In genomic region chr3:57426351-57426750, GRCm38 (mm10) we compare ENCODE assay signal across 27 mouse cellular contexts. TPM values are rescaled to one million over a fixed set of nuclear protein-coding genes. Genes with fewer than 3 reads are reported as not detected.
DNase-seq lines count a peak whose midpoint lies in the region; ATAC-seq and TF ChIP-seq lines count a peak whose summit lies in the region.
"Had no signal": no experiment of that assay in that cellular context is flagged by ENCODE, and none has a peak within 500 bp of the region (broad histone marks: within the 10 kb centered on the region; RNA-seq: fewer than 3 reads in every experiment).

No protein-coding gene starts in this region.

- no peak for TF ChIP-seq POLR2A in cerebellum, adult 2 months (IDR thresholded peaks at IDR 0.05; ENCODE audit: borderline replicate concordance, insufficient read depth, low read length)
- TF ChIP-seq POLR2A in small intestine, adult 2 months (IDR thresholded peaks at IDR 0.05; ENCODE audit: low read depth, low read length): no peak

- no peak overlapping the region for H3K4me3 ChIP-seq in cerebellum, adult 2 months (replicated peaks; ENCODE audit: insufficient read depth, low read depth, low read length)
- peak overlapping the region; percentile 38 for H3K4me3 ChIP-seq in liver, embryonic 13.5 days (replicated peaks)
- H3K4me3 ChIP-seq in small intestine, adult 2 months (ENCODE audit: low read depth, low read length): peak overlapping the region; percentile 37
- H3K4me3 ChIP-seq: forebrain, embryonic 15.5 days; heart, embryonic 12.5 days; hindbrain, embryonic 13.5 days; kidney, embryonic 15.5 days; neural tube, embryonic 13.5 days had no signal

- 22% methylated on average over 11 of the region's 11 CpGs for WGBS in cerebellum, adult 2 months
- 75% methylated on average over 11 of the region's 11 CpGs for WGBS in liver, embryonic 13.5 days (ENCODE audit: insufficient replicate concordance)
- WGBS in small intestine, adult 2 months: 86% methylated on average over 11 of the region's 11 CpGs

- no peaks in the 10 kb centered on the region for H3K36me3 ChIP-seq in liver, embryonic 13.5 days
- no peaks in the 10 kb centered on the region for H3K36me3 ChIP-seq in small intestine, adult 2 months (ENCODE audit: control insufficient read depth, insufficient read depth, low read length)
- H3K36me3 ChIP-seq: forebrain, embryonic 15.5 days; heart, embryonic 12.5 days; hindbrain, embryonic 13.5 days; kidney, embryonic 15.5 days; neural tube, embryonic 13.5 days had no signal

- intact Hi-C loops in left cerebral cortex, postnatal 4 days (cut with DNase I): no loop called here
- intact Hi-C loops in left cerebral cortex, postnatal 10 days (cut with DNase I): no loop called here

- H3K4me1 ChIP-seq in cerebellum, adult 2 months (ENCODE audit: control insufficient read depth, insufficient read depth, low read length): no peaks in the 10 kb centered on the region; the same call in 1 of the 2 replicates
- H3K4me1 ChIP-seq in liver, embryonic 13.5 days (replicated peaks): peaks cover 11% of the 10 kb centered on the region; the same call in 1 of the 2 replicates
- peaks cover 6% of the 10 kb centered on the region; the same call in 1 of the 2 replicates for H3K4me1 ChIP-seq in small intestine, adult 2 months (ENCODE audit: control insufficient read depth, insufficient read depth, insufficient read length, low read length)
- H3K4me1 ChIP-seq: forebrain, embryonic 15.5 days had no signal

- peak; percentile 15 to 22 for DNase-seq in cerebellum, postnatal 14 days
- no peak for DNase-seq in cerebellum, adult 2 months
- DNase-seq in left cerebral cortex, postnatal 4 days: peak; percentile 7
- no peak for DNase-seq in left cerebral cortex, postnatal 10 days (ENCODE audit: extremely low spot score in 1 of 2, low spot score in 2 of 2)
- no peak for DNase-seq in liver, embryonic 13.5 days
- no peak for DNase-seq in spleen, postnatal 4 days (ENCODE audit: low spot score in 2 of 2)
- no peak for DNase-seq in thymus, postnatal 36 days
- DNase-seq: adrenal gland, postnatal 25 days; cerebellum, adult 9-11 months; heart, postnatal 36 days; kidney, postnatal 36 days; lung, postnatal 4 days; midbrain, embryonic 14.5 days; right cerebral cortex, postnatal 4 days; thymus, adult 2 months had no signal

- H3K9ac ChIP-seq in liver, embryonic 13.5 days: peak overlapping the region; percentile 36; the same call in 1 of the 2 replicates
- H3K9ac ChIP-seq: forebrain, embryonic 15.5 days; heart, embryonic 12.5 days; hindbrain, embryonic 13.5 days; kidney, embryonic 15.5 days; neural tube, embryonic 13.5 days had no signal

- no peaks in the 10 kb centered on the region for H3K9me3 ChIP-seq in liver, embryonic 13.5 days (replicated peaks)
- H3K9me3 ChIP-seq: forebrain, embryonic 15.5 days; heart, embryonic 12.5 days; hindbrain, embryonic 13.5 days; kidney, embryonic 15.5 days; neural tube, embryonic 13.5 days had no signal

- no peak overlapping the region for H3K27ac ChIP-seq in cerebellum, adult 2 months (ENCODE audit: insufficient read depth, low read length)
- H3K27ac ChIP-seq in liver, embryonic 13.5 days: no peak overlapping the region
- H3K27ac ChIP-seq in small intestine, adult 2 months (ENCODE audit: insufficient read depth, low read depth, low read length): no peak overlapping the region
- H3K27ac ChIP-seq: forebrain, embryonic 15.5 days; hindbrain, embryonic 13.5 days; kidney, embryonic 15.5 days; neural tube, embryonic 13.5 days; stomach, postnatal 0 days had no signal

- peak overlapping the region; percentile 41 for H3K4me2 ChIP-seq in liver, embryonic 13.5 days
- H3K4me2 ChIP-seq: forebrain, embryonic 15.5 days; heart, embryonic 12.5 days; hindbrain, embryonic 13.5 days; kidney, embryonic 15.5 days; neural tube, embryonic 13.5 days had no signal

- no peak for ATAC-seq in liver, embryonic 13.5 days (ENCODE audit: low read depth)
- ATAC-seq: forebrain, embryonic 15.5 days had no signal

- no peak for TF ChIP-seq CTCF in cerebellum, adult 2 months (IDR thresholded peaks at IDR 0.05; ENCODE audit: borderline replicate concordance, insufficient read depth, low read depth, low read length)
- no peak for TF ChIP-seq CTCF in small intestine, adult 2 months (IDR thresholded peaks at IDR 0.05; ENCODE audit: extremely low read depth, insufficient read length, insufficient replicate concordance, low read depth, low read length)

- H3K27me3 ChIP-seq in cerebellum, adult 2 months (ENCODE audit: control insufficient read depth, insufficient read depth, low read length): no peaks in the 10 kb centered on the region; the same call in 1 of the 2 replicates
- no peaks in the 10 kb centered on the region for H3K27me3 ChIP-seq in liver, embryonic 13.5 days
- H3K27me3 ChIP-seq in small intestine, adult 2 months (ENCODE audit: control insufficient read depth, insufficient read depth, low read length): no peaks in the 10 kb centered on the region
- H3K27me3 ChIP-seq: forebrain, embryonic 15.5 days; heart, embryonic 12.5 days; hindbrain, embryonic 13.5 days; kidney, embryonic 15.5 days; neural tube, embryonic 13.5 days had no signal

RNA-seq across cellular contexts. Expression of gene Tm4sf4, which starts 1.2 kb away (rescaled TPM):
- 0.06 TPM in 1 of 2 replicates, not detected in the other for polyA plus RNA-seq in cerebellum, adult 2 months (2012; rRNA removed)
- total RNA-seq in left cerebral cortex, postnatal 4 days (2021): not detected
- total RNA-seq in left cerebral cortex, postnatal 10 days (2021): not detected
- 27.9 and 31.5 TPM in 2 replicates for polyA plus RNA-seq in liver, embryonic 13.5 days (2015; fragmentation: Nextera tagmentation; extraction: Ambion mirVana)
- 92.8 and 210 TPM in 2 replicates for polyA plus RNA-seq in small intestine, adult 2 months (2012; rRNA removed)
- total RNA-seq: gastrocnemius, adult 8-10 months; heart, postnatal 36 days; layer of hippocampus, adult 8-10 months; left cerebral cortex, postnatal 25 days; megakaryocyte-erythroid progenitor cell, adult 5-6 weeks had no signal
- polyA plus RNA-seq: embryonic facial prominence, embryonic 14.5 days had no signal

Comparison
In these comparisons a context has a peak if more than half of its experiments do, and no peak if none do; other contexts are left out.
1. DNase-seq: peak in cerebellum, postnatal 14 days (2 of 2) and left cerebral cortex, postnatal 4 days (single experiment); none in cerebellum, adult 2 months (0 of 2), left cerebral cortex, postnatal 10 days (0 of 2), liver, embryonic 13.5 days (single experiment), spleen, postnatal 4 days (0 of 2) and thymus, postnatal 36 days (0 of 2).
2. RNA of gene Tm4sf4, which starts 1.2 kb away (polyA plus RNA-seq): 92.8 to 210 TPM in small intestine, adult 2 months and 27.9 to 31.5 TPM in liver, embryonic 13.5 days; 0.06 TPM in cerebellum, adult 2 months; every median in the first group is over 10 times any median in the second.